Mouse (Mus musculus) gastrocnemius, postnatal 36 days (tissue): ENCODE data around the gene Camk2n2. TPM values are rescaled to one million over a fixed set of nuclear protein-coding genes. Genes with fewer than 3 reads are reported as not detected.

Experiments used
- DNase-seq, 2 experiments: peaks; one replicate each; pipeline ENCODE4 v3.0.0; 2022
- intact Hi-C: fragments of 180-260 bp; cut with DNase I; formaldehyde crosslinking; loops from one replicate; pipeline ENCODE4 v1.15.1; 2025
- microRNA-seq, 2 experiments: library from miRNA; unstranded; fragments of <30 nt; microRNA quantifications; one replicate each; pipeline ENCODE4 v1.2.0; 2021
- total RNA-seq, 2 experiments: library from RNA; stranded (reverse); gene quantifications; 2 replicates each; pipeline ENCODE4 v1.2.3; 2021

The Camk2n2 gene
- total RNA-seq, 2 experiments from 2014 or later: 1.0 to 1.3 TPM

DNA sequence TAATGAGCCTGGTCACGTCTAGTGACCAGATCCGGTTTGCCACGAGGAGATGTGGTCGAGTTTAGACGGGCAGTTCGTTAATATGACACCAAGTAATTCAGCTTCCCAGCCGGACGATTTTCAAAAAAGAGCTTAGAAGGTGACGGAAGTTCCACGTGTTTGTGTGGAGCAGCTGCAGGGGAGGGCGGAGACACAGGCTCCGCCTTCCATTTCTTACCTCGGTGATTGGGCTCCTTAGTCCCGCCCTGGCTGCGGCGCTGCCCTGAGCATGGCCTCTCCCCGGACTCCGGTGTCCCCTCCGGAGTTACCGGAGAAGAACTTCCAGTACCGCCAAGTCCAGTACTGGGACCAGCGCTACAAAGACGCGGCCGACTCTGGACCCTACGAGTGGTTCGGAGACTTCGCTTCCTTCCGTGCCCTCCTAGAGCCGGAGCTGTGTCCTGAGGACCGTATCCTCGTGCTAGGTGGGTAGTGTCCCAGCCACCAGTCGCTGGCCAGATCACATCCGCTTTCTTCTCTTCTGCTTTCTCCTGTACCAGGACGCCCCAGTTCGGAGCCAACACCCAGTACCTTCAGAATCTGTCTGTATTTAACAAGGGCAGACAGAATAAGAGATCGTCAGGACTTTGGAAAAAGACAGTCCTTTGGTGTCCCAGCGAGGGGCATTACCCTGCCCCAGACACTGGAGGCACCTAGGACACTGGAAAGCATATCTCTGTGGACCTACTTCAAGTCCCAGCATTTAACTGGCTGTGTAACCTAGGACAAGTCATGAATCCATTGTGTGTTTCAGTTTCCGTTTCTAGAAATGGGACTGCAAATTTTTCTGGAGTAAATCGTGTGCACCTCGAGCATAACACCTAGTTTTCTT is 9.5 kb downstream of the Camk2n2 start, which contains the start of the genes Eef1akmt4, Gm49333 and Alg3:
Gene Eef1akmt4 (plus strand): TSS at position 237 of the 871 bp plus-strand sequence.
Gene Gm49333 (plus strand): TSS at position 254 of the 871 bp plus-strand sequence.
Gene Alg3 (minus strand): TSS at position 379 of the 871 bp plus-strand sequence.
- intact Hi-C loops: no loop called here
- DNase-seq: peak; percentile 78

DNA sequence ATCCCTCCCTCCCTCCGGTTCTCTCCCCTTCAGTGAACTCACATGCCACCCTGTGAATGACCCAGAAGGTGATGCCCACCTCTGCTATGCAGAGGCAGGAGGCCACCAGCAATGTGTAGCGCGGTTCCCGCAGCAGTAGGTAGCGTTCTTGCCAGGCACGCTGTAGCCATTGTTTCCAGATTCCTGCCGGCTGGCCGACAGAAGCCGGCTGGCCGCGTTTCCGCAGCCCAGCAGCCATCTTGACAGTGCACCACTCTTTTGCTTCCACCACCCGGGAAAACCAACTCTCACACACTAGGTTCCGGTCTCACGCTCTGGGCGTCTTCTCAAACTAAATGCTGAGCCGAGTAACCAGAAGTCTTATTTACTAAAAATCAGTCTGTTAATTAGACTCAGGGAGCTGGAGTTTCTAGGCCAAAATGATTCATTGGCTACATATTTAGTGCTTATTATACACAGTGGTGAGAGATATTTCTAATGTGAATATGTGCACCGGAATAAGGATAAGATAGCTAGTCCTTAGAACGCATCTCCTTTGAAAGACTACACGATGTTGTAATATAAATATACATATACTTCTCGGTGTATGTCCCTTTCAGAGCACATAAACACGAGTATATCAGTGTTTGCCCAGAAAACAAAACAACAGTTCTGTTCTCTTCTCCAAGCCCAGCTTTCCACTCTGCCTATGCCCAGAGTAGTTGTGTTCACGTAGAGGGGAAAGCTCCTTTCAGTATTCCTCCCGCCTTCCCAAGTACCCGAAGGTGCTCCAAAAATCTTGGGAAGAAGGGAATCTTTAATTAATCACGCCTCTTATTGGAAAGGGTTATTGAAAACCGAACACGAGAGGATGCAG is 10.4 kb downstream of the Camk2n2 start:
- DNase-seq: peak; percentile 55 to 74
- intact Hi-C loops: no loop called here

DNA sequence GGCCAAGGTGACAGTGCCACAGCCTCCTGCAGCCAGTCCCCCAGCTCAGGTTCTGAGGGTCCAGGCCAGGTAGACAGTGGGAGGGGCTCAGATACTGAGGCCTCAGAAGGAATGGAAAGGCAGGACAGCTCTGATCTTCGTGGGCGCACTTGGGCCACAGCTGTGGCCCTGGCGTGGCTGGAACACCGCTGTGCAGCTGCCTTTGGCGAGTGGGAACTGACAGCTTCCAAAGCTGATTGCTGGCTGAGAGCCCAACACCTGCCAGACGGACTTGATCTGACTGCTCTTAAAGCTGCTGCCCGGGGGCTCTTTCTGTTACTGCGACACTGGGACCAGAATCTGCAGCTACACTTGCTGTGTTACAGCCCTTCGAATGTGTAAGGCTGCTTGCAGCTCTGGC is 16.4 kb downstream of the Camk2n2 start:
- intact Hi-C loops: loop anchor here (5.0 kb wide), 1 partner anchor 42 kb away; no protein-coding TSS in a partner anchor
- no peak for DNase-seq

DNA sequence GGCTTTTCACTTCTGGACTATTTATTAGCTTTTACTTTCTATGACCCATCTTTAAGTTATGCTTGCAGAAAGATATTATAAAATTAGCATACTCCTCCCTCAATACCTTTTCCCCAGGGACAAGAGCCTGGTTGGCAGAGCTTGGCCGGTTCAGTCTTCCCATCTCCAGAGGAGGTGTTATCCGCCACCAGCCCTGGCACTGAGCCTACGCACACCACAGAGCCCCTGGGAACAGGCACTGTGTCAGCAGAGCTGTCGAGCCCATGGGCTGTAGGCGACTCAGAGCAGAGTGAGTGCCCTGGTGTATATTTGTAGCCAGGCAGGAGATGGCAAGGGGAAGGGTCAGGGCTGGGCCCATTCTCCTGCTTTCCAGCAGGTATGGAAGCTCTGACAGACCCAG is 20.6 kb downstream of the Camk2n2 start:
- DNase-seq: no peak
- intact Hi-C loops: loop anchor here (5.0 kb wide), 1 partner anchor 38 kb away; no protein-coding TSS in a partner anchor

DNA sequence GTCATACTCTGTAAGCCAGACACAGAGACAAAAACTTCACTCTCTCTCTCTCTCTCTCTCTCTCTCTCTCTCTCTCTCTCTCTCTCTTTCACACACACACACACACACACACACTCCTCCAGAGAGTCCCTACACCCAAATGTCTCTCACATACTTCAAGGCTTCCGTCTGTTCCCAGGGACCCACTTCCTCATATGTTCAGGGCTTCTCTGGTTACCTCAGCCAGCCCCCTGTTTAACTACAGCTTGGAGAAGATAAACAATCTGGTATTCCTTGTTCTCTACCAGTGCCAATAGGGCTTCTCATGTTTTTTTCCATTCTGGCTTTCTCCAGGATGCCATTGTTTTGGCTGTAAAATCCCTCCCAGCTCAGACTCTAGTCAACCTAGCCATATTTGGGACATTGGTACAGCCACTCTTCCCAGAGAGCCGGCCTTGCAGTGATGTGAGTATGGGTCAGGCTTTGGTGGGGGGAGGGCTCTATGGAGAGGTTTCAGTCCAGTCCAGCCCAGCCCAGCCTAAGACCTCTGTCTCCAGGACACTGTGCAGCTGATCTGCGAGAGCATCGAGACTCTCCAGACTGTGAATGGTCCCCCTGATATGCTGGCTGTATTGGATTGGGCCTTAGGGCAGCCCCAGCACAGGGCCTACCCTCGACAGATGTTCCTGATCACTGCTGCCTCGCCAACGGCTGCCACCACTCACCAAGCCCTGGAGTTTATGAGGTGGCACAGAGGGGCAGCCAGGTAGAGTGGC is 24.2 kb downstream of the Camk2n2 start:
- no peak for DNase-seq
- intact Hi-C loops: no loop called here

DNA sequence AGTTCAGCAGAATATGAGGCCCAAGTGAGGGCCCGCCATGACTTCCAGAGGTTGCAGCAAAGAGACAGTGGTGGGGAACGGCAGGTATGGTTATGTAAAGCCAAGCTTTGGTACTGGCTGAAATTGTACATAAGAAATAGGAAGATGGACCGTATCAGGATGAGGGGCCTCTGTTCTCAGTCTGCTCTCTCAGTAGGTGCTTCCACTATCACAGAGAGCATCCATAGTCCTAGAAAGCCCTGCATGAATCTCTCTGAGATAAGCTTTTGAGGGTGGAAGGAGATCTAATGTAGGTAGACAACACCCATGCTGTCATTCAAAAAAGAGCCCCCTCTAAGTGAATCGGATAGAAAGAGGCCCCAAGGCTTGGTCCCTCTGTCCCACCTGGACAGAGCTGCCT is 25.4 kb downstream of the Camk2n2 start:
- DNase-seq: no peak
- intact Hi-C loops: no loop called here

DNA sequence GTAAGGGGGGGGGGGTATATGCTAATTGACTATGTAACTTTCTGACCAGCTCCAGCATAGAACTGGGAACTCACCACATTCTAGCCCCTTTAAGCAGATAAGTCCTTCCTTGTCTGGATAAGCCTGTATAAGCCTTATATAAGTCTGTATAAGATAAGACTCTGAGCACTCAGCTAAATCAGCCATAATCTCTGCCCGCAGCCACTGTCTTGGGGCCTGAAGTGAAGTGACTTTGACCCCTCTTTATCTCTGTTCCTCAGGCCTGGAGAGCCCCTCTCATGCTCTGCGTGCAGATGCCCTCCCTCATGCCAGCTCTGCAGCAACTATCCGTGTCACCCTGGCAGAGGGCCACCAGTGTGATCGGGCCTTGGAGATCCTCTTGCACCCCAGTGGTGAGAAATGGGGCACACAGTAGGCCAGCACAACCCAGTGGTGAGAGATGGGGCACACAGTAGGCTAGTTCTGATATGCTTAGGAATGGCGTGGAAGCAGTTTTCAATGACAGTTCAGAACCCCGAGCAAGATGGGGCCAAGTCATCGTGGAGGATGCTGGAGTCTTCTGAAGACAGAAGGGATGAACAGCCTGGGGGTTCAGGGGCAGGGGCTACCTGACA is 25.9 kb downstream of the Camk2n2 start:
- no peak for DNase-seq
- intact Hi-C loops: no loop called here

DNA sequence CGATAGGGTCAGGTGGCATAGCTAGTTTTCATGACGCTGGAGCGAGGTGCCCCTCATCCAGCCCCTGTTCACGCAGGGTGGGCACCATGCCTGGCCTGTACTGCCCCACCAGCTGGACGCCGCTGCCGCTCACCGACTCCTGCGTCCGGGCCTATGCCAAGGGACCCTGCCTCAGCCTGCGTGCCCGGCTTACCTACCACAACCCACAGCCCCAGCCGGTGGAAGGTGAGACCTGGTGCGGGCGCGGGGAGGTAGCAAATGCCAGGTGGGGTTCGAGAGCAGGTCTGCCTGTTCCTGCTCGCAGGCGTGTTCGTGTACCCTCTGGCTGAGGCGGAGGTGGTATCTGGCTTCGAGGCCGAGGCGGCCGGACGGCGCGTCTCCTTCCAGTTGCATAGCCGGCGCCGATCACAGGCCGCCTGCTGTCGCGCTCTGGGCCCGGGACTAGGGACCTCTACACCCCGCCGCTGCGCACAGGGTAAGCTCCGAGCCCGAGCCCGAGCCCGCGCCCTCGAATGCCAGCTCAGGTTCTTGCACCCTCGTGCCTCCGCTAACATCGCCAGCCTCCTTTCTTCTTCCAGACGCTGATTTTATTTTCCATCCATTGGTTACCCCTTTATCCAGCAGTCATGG is 29.9 kb downstream of the Camk2n2 start:
- DNase-seq: no peak
- intact Hi-C loops: no loop called here

DNA sequence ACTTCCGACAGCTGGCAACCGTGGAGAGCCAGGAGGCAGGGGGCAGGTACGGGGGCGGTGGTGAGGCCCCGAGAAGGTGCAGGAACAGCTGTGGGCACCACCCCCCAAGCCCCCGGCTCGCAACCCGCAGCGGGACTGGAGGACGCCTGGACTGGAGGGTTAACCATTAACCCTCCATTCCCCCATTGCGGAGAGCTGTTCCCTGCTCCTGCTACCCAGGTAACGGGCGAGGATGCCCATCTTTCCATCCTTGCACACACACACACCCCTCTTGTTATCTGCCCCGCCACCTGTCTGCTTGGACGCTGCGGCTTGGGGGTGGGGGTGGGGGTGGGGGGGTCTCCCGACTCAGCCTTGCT is 30.4 kb downstream of the Camk2n2 start:
- intact Hi-C loops: no loop called here
- no peak for DNase-seq

DNA sequence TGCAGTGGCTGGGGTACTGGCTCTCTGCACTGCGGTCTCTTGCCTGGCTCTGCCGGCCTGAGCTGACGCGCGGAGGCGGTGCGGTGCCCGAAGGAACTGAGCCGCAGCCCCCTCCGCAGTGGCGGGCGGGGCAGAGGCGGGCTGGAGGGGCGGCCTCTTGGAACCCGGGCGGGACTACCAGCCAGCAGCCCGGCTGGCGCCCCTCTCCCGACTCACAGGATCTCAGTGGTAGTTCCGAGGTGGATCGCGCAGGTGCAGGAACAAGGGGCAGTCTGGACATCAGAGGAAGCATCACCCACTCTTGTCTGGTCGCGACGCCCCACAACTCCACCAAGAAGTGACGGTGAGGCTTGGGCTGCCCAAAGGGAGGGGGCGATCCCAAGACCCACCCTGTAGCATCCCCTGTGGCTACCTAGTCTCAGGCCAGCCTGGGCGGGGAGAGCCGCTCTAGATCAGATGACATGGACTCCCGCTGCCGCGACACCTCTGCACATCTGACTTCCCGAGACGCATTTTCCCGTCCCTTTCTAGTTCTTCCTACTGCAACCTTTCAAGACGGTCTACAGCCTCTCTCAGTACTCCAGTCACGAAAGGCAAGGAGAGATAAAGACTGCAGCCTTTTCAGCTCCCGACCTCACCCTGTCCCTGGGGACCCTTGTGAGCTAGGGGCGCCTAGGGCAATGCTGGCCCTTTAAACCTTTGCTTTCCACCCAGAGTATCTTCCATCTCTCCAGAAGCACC is 31.0 kb downstream of the Camk2n2 start:
- no peak for DNase-seq
- intact Hi-C loops: no loop called here

DNA sequence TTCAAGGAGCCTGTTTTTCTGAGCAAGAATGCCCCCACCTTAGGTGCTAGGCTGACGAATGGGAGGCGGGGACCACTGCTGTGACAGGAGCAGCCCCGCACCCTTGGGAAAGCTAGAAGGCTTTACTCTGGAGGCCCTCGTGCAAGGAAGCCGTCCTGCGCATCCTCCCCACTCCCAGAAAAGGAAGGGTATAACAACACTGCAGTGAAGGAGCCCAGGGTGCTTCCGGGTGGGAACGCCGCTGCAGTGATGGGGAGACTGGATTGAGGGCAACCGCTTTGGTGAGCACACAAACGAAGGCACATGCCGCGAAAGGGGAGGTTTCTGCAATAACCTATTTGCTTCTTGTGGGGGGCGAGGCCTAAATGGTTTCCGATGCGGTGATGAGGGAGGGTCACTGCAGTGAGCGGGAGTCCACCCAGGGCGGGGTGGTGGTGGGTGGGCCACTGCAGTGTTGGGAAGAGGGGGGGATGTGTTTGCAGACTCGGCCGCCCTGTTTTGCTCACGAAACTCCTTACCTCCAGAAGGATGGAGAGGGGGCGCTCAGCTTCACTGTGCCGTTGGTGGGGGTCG is 31.6 kb downstream of the Camk2n2 start, which contains the start of gene Vwa5b2:
Gene Vwa5b2 (plus strand): TSS at position 106 of the 573 bp plus-strand sequence.
- no peak for DNase-seq
- intact Hi-C loops: no loop called here

Small RNA genes within 50 kb of the gene (microRNA-seq; reads per million reads assigned to microRNA genes)
- gene Mir1224: 1.4 to 1.5 reads per million in 2 experiments

Other genes starting within 250 kb of the Camk2n2 start
- 10 to 100 TPM; 60.7 to 61.2 TPM for gene Abcc5, start 194.9 kb downstream of the Camk2n2 start, total RNA-seq
- gene Eif2b5, start 122.5 kb downstream of the Camk2n2 start, total RNA-seq: 10 to 100 TPM; 44.2 to 56.1 TPM
- 10 to 100 TPM; 27.8 to 28.8 TPM for gene Dvl3, start 104.3 kb downstream of the Camk2n2 start, total RNA-seq
- 100 to 1,000 TPM; 133 to 135 TPM for gene Ap2m1, start 85.8 kb downstream of the Camk2n2 start, total RNA-seq
- gene Abcf3, start 72.7 kb downstream of the Camk2n2 start, total RNA-seq: 10 to 100 TPM; 51.0 to 69.7 TPM
- not detected for gene Vwa5b2, start 31.8 kb downstream of the Camk2n2 start, total RNA-seq
- 1 to 10 TPM; 3.7 to 5.5 TPM for gene Eef1akmt4, start 9.7 kb downstream of the Camk2n2 start, total RNA-seq
- gene Gm49333, start 9.7 kb downstream of the Camk2n2 start, total RNA-seq: not detected
- gene Alg3, start 9.6 kb downstream of the Camk2n2 start, total RNA-seq: 10 to 100 TPM; 12.7 to 15.8 TPM
- gene Ece2, start 8.5 kb upstream of the Camk2n2 start, total RNA-seq: under 1 TPM; 0.30 to 0.41 TPM
- 100 to 1,000 TPM; 189 to 197 TPM for gene Psmd2, start 30.4 kb upstream of the Camk2n2 start, total RNA-seq
- gene Eif4g1, start 47.0 kb upstream of the Camk2n2 start, total RNA-seq: 100 to 1,000 TPM; 395 to 402 TPM
- 10 to 100 TPM; 50.1 to 79.3 TPM for gene Fam131a, start 72.0 kb upstream of the Camk2n2 start, total RNA-seq
- gene Polr2h, start 96.4 kb upstream of the Camk2n2 start, total RNA-seq: 1 to 10 TPM; 7.7 to 9.3 TPM
- gene Clcn2, start 96.5 kb upstream of the Camk2n2 start, total RNA-seq: 1 to 10 TPM in 1 of 2 experiments, under 1 TPM in 1; 0.99 to 1.0 TPM
- 1 to 10 TPM; 2.3 to 3.0 TPM for gene Chrd, start 111.8 kb upstream of the Camk2n2 start, total RNA-seq
- gene Thpo, start 113.2 kb upstream of the Camk2n2 start, total RNA-seq: 1 to 10 TPM; 3.6 to 4.0 TPM